Mouse (Mus musculus): ENCODE results near the gene Ugt1a6a. TPM values are rescaled to one million over a fixed set of nuclear protein-coding genes. Genes with fewer than 3 reads are reported as not detected.

Gene Ugt1a6a
- polyA plus RNA-seq, 1 experiment from 2014 or later: 3.2 TPM

GRCm38 (mm10) chr1:88267489-88267888, 132.9 kb downstream of the Ugt1a6a start:
- H3K27me3 ChIP-seq: no peaks in the 10 kb centered on the region
- no peaks in the 10 kb centered on the region for H3K9me3 ChIP-seq
- peaks cover 87% of the 10 kb centered on the region for H3K36me3 ChIP-seq
- no peaks in the 10 kb centered on the region for H3K4me1 ChIP-seq
- no peak overlapping the region for H3K4me3 ChIP-seq
- H3K9ac ChIP-seq: no peak overlapping the region
- no peak overlapping the region for H3K27ac ChIP-seq
- H3K4me2 ChIP-seq: no peak overlapping the region
- WGBS: 92% methylated on average over 6 of the region's 6 CpGs
- no peak for ATAC-seq (ENCODE audit: borderline replicate concordance, extremely low read depth, low FRiP score, low TSS enrichment)

GRCm38 (mm10) chr1:88268070-88268469, 133.5 kb downstream of the Ugt1a6a start:
- no peak for ATAC-seq (ENCODE audit: borderline replicate concordance, extremely low read depth, low FRiP score, low TSS enrichment)
- Histone ChIP-seq H3K9ac (no peak overlapping the region), H3K4me1 (no peaks in the 10 kb centered on the region), H3K4me2 (no peak overlapping the region), H3K4me3 (no peak overlapping the region), H3K36me3 (peaks cover 87% of the 10 kb centered on the region), H3K9me3 (no peaks in the 10 kb centered on the region), H3K27me3 (no peaks in the 10 kb centered on the region), H3K27ac (no peak overlapping the region)
- 84% methylated on average over 6 of the region's 6 CpGs for WGBS

Other genes starting within 250 kb of the Ugt1a6a start
- 34.6 and 36.8 TPM in 2 replicates for gene Usp40, start 126.3 kb upstream of the Ugt1a6a start, polyA plus RNA-seq (2015; fragmentation: Nextera tagmentation; extraction: Ambion mirVana)
- 0.22 TPM in 1 of 2 replicates, not detected in the other for gene Ugt1a10, start 79.4 kb upstream of the Ugt1a6a start, polyA plus RNA-seq (2015; fragmentation: Nextera tagmentation; extraction: Ambion mirVana)
- gene Ugt1a9, start 64.0 kb upstream of the Ugt1a6a start, polyA plus RNA-seq (2015; fragmentation: Nextera tagmentation; extraction: Ambion mirVana): not detected in 2 replicates
- not detected in 2 replicates for gene Ugt1a8, start 47.0 kb upstream of the Ugt1a6a start, polyA plus RNA-seq (2015; fragmentation: Nextera tagmentation; extraction: Ambion mirVana)
- 2.3 and 3.1 TPM in 2 replicates for gene Ugt1a7c, start 39.7 kb upstream of the Ugt1a6a start, polyA plus RNA-seq (2015; fragmentation: Nextera tagmentation; extraction: Ambion mirVana)
- gene Ugt1a6b, start 31.6 kb upstream of the Ugt1a6a start, polyA plus RNA-seq (2015; fragmentation: Nextera tagmentation; extraction: Ambion mirVana): 0.08 and 0.32 TPM in 2 replicates
- gene Ugt1a5, start 31.2 kb downstream of the Ugt1a6a start, polyA plus RNA-seq (2015; fragmentation: Nextera tagmentation; extraction: Ambion mirVana): not detected in 2 replicates
- 0.22 TPM in 1 of 2 replicates, not detected in the other for gene Ugt1a2, start 65.8 kb downstream of the Ugt1a6a start, polyA plus RNA-seq (2015; fragmentation: Nextera tagmentation; extraction: Ambion mirVana)
- 6.1 and 6.9 TPM in 2 replicates for gene Dnajb3, start 71.0 kb downstream of the Ugt1a6a start, polyA plus RNA-seq (2015; fragmentation: Nextera tagmentation; extraction: Ambion mirVana)
- 0.11 TPM in 1 of 2 replicates, not detected in the other for gene Ugt1a1, start 77.2 kb downstream of the Ugt1a6a start, polyA plus RNA-seq (2015; fragmentation: Nextera tagmentation; extraction: Ambion mirVana)
- gene Mroh2a, start 92.2 kb downstream of the Ugt1a6a start, polyA plus RNA-seq (2015; fragmentation: Nextera tagmentation; extraction: Ambion mirVana): 0.90 and 1.1 TPM in 2 replicates
- gene Hjurp, start 142.8 kb downstream of the Ugt1a6a start, polyA plus RNA-seq (2015; fragmentation: Nextera tagmentation; extraction: Ambion mirVana): 184 and 198 TPM in 2 replicates
- 0.04 and 0.10 TPM in 2 replicates for gene Trpm8, start 142.9 kb downstream of the Ugt1a6a start, polyA plus RNA-seq (2015; fragmentation: Nextera tagmentation; extraction: Ambion mirVana)

Data from lung, embryonic 15.5 days (tissue).